Mouse (Mus musculus): ENCODE measurements around the gene Ccdc110.

Ccdc110 gene

DNA sequence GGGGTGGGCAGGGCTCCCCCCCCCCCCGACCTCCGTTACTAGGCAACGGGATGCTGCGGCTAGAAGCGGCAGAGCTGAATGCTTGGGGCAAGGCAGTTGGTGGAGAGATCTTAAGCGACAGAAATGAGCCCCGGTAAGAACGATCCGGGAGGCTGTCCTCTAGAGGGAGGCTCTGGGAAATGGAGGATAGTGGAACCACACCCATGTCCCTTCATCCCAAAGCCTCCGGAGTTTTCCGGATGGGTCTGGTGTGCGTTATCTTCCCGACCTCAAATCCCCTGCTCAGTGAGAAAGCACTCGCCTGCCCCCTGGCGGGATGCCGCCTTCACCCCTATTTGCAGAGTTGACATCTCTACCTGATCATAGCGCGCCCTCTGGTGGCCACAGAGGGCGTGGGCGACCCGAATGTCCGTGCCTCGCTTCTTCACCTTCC, at the start of gene Ccdc110:
Ccdc110 (plus strand) TSS at position 38 of the 433 bp plus-strand sequence.
- DNase-seq = peak; percentile 72

GRCm38 (mm10) chr8:45885202-45885685, 49.2 kb upstream of the Ccdc110 start, which contains the start of gene Pdlim3:
Gene Pdlim3, plus strand, starts transcription at chr8:45885461.
- DNase-seq = no peak

- no peak for DNase-seq
Observed at GRCm38 (mm10) chr8:45885775-45886174, 48.6 kb upstream of the Ccdc110 start.

GRCm38 (mm10) chr8:45889737-45890136, 44.7 kb upstream of the Ccdc110 start:
- DNase-seq = no peak

DNA sequence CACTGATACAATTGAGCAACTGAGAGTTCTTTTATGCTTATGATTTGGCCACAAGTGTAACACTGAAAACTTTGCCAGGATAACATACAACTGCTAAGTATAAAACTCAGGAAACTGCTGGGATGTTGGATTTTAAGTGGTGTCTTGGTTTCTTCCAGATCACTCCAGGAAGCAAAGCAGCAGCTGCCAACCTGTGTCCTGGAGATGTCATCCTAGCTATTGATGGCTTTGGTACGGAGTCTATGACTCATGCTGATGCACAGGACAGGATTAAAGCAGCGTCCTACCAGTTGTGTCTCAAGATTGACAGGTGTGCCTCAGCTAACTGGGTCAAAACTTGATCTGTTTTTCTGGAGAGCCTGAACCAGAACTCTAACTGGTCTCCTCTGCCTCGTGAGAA, 37.8 kb upstream of the Ccdc110 start:
- no peak for DNase-seq

DNA sequence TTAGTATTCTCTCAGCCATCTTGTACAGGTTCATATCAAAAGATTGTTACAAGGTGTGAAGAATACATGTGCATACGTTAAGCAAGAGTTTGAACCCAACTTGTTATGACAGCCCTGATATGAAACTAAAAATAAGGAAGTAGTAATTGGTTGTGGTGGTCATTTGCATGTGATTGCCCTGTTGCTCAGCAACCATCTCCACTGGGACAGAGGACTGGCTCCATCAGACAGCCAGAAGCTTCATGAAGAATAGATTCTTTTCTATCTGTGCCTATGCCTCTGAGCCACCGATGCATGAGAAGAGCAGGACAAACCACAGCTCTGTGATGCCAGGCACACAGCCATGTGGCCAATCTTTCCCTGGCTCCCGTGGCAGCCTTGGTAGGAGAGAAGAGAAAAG, 34.6 kb upstream of the Ccdc110 start:
- DNase-seq = no peak

GRCm38 (mm10) chr8:45901626-45902025, 32.8 kb upstream of the Ccdc110 start:
- no peak for DNase-seq

DNA sequence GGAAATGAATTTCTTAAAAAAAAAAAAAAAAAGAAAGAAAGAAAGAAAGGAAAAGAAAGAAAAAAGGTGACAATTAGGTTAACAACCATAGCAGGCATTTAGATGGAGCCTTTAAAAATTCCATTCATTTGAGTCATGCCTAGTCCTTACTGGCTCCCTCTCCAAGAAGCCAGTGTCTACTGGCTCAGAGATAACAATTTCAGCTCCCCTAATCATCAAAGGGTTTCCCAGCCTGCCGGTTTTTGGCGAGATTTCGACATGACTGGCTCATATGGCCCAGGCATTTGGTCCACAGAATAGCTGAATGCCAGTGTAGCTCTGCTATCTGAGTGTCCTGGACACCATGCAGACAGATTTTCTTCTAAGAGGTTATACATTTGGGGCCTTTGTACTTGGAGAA, 30.8 kb upstream of the Ccdc110 start:
- DNase-seq = no peak

DNA sequence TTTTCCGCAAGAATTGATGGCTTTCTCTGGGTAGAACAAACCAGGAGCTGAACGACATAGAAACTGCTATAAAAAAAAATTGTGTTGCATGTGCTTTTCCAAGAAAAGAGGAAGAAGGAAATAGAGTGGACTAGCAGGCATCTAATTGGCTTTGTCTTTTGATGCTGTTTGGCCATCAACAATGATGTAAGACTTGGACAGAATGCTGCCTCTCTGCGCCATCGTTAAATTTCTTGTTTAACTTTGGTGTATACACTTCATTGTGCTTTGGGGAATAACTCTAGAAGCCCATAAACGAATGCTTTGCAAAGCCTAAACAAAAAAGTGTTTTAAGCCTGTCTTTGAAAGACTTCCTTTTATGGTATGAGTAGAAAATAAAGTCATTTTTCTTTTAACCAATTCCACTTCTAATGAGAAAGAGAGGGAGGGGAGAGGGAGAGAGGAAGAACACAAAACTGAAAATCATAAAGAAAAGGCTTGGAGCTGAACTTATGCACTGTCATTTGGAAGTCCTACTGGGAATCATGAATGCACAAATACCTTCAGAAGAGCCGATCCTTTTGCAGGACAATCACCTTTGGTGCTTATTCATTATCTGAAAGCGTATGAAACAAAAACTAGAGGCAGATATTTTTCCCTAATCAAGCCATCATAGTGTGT, 28.7 kb upstream of the Ccdc110 start:
- DNase-seq = no peak

GRCm38 (mm10) chr8:45906251-45906619, 28.2 kb upstream of the Ccdc110 start:
- no peak for DNase-seq

DNA sequence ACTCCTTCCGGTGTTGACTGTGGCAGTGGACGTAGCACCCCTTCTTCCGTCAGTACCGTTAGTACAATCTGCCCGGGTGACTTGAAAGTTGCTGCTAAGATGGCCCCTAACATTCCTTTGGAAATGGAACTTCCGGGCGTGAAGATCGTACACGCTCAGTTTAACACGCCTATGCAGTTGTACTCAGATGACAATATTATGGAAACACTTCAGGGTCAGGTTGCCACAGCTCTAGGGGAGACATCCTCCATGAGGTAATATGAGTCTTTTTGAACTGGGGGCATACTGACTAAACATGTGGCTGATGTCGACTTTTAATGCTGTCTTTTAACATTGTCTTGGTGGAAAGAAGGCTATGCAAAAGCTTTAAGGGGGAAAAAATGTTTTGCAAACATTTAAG, 20.7 kb upstream of the Ccdc110 start:
- no peak for DNase-seq

GRCm38 (mm10) chr8:45916496-45916895, 17.9 kb upstream of the Ccdc110 start:
- DNase-seq = no peak

GRCm38 (mm10) chr8:45917040-45917679, 17.3 kb upstream of the Ccdc110 start:
- DNase-seq = no peak

GRCm38 (mm10) chr8:45918891-45919290, 15.5 kb upstream of the Ccdc110 start:
- DNase-seq = no peak

GRCm38 (mm10) chr8:45920392-45920791, 14.0 kb upstream of the Ccdc110 start:
- DNase-seq = no peak

GRCm38 (mm10) chr8:45922116-45922515, 12.3 kb upstream of the Ccdc110 start:
- DNase-seq = no peak

GRCm38 (mm10) chr8:45936986-45937385, 2.6 kb downstream of the Ccdc110 start:
- DNase-seq = no peak

- DNase-seq = no peak
Observed at GRCm38 (mm10) chr8:45946283-45946682, 11.9 kb downstream of the Ccdc110 start.

- no peak for DNase-seq
Observed at GRCm38 (mm10) chr8:45950622-45951021, 16.2 kb downstream of the Ccdc110 start.

GRCm38 (mm10) chr8:45970894-45971293, 36.5 kb downstream of the Ccdc110 start:
- no peak for DNase-seq

- DNase-seq = no peak
Observed at GRCm38 (mm10) chr8:45973988-45974505, 39.6 kb downstream of the Ccdc110 start.

DNA sequence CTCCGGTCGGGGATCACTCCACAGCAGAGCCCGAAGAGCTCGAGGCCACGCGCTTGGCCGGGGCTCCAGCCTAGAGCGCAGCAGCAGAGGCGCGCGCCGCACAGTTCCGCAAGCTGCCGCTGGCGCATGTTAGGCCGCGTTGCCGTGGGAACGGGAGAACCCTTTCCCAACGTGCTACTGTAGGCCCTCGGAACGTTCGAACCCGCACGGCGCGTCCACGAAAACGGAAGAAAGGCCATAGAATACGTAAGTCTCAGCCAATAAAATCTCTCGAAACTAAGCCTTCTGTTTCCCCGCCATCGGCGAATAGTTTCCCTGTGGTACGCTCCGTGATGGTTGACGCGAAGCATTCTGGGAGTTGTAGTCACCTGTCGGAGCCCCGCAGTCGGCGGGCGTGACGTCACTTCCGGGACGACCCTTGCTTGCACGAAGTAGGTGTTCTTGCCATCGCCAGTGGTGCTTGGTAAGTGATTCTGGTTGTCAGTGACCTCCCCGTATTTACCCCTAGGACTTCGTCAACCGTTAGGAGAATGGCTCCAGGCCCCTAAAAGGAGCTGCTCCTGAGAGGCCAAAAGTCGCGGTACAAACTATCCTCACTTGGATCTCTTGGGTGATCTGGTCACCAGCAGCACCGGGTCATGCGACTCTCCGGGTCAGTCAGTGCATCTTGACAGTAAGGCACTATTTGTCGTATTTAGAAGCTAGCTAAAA, 40.9 kb downstream of the Ccdc110 start, which contains the start of the genes 1700029J07Rik and Ufsp2:
1700029J07Rik (minus strand) TSS at position 127 of the 711 bp plus-strand sequence.
Ufsp2 (plus strand) TSS at position 403 of the 711 bp plus-strand sequence.
- DNase-seq = peak; percentile 97

- DNase-seq = no peak
Observed at GRCm38 (mm10) chr8:45975837-45976468, 41.5 kb downstream of the Ccdc110 start.
